Mouse (Mus musculus) kidney, adult 2 months (tissue): Measurements from ENCODE around the gene Vps26a.

Source experiments
- CTCF ChIP-seq: fragments of 200-500 bp; conservative IDR thresholded peaks from 2 replicates; pipeline ENCODE4 v1.5.1; 2011; ENCODE audit warnings: low read depth, mild to moderate bottlenecking, control low read depth, low read length, moderate library complexity, mixed read lengths; ENCODE audit not compliant: insufficient read depth, insufficient read length
- POLR2A ChIP-seq: fragments of 200-500 bp; IDR thresholded peaks from one replicate; pipeline ENCODE4 v1.6.1; 2011; ENCODE audit warnings: low read depth, low read length, control low read depth

DNA sequence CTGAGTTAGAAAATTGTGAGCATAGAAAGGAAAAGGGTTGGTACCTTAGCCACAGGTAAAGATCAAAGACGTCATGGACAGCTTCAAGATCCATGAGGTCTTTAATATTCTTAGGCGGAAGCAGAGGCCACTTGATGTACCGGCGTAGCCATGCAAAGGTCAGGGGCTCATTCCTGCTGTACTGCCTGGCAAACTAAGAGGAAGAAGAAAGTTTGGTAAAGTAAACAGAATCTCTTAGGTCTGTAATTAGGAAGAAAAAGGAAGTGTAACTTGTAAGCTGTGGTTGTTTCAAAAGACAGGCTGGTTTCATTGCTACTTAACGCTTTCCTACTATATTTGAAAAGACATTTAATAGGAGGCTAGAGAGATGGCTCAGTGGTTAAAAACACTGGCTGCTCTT is 56.2 kb downstream of the Vps26a start:
- TF ChIP-seq CTCF (no peak), POLR2A (no peak)
